Mouse (Mus musculus): ENCODE data around the gene Serpina5.

Gene Serpina5

GRCm38 (mm10) chr12:104127696-104128095, 26.8 kb downstream of the Serpina5 start, which contains the start of gene Serpina3b:
Gene Serpina3b, plus strand, starts transcription at chr12:104127996.
- DNase-seq (ENCODE audit: low spot score) = no peak

GRCm38 (mm10) chr12:104131041-104131440, 30.1 kb downstream of the Serpina5 start:
- DNase-seq (ENCODE audit: low spot score) = no peak

- DNase-seq (ENCODE audit: low spot score) = no peak
Measured at GRCm38 (mm10) chr12:104138216-104138615, 37.3 kb downstream of the Serpina5 start.

GRCm38 (mm10) chr12:104140543-104141103, 39.7 kb downstream of the Serpina5 start:
- no peak for DNase-seq (ENCODE audit: low spot score)

- no peak for DNase-seq (ENCODE audit: low spot score)
Measured at GRCm38 (mm10) chr12:104141506-104141905, 40.6 kb downstream of the Serpina5 start.

GRCm38 (mm10) chr12:104142427-104142826, 41.5 kb downstream of the Serpina5 start:
- DNase-seq (ENCODE audit: low spot score) = no peak

GRCm38 (mm10) chr12:104143286-104143685, 42.4 kb downstream of the Serpina5 start:
- no peak for DNase-seq (ENCODE audit: low spot score)

- no peak for DNase-seq (ENCODE audit: low spot score)
Measured at GRCm38 (mm10) chr12:104145571-104145970, 44.7 kb downstream of the Serpina5 start.

- no peak for DNase-seq (ENCODE audit: low spot score)
Measured at GRCm38 (mm10) chr12:104151989-104152388, 51.1 kb downstream of the Serpina5 start.

- DNase-seq (ENCODE audit: low spot score) = no peak
Measured at GRCm38 (mm10) chr12:104153041-104153645, 52.2 kb downstream of the Serpina5 start.

- no peak for DNase-seq (ENCODE audit: low spot score)
Measured at GRCm38 (mm10) chr12:104153656-104154055, 52.7 kb downstream of the Serpina5 start, which contains the start of gene Serpina3c. Gene Serpina3c, minus strand, starts transcription at chr12:104153870.

Measured in MN1 (cell line).